Mouse (Mus musculus) stomach, postnatal 0 days (tissue): Measurements from ENCODE around the gene Taf1a.

ENCODE experiments used
- CTCF ChIP-seq: IDR thresholded peaks from 2 replicates; pipeline ENCODE4 v1.5.1; 2016; ENCODE audit warnings: antibody characterized with exemption, low read depth, mild to moderate bottlenecking, moderate library complexity
- EP300 ChIP-seq: optimal IDR thresholded peaks from 2 replicates; pipeline ENCODE3; 2016; ENCODE audit warnings: antibody characterized with exemption

DNA sequence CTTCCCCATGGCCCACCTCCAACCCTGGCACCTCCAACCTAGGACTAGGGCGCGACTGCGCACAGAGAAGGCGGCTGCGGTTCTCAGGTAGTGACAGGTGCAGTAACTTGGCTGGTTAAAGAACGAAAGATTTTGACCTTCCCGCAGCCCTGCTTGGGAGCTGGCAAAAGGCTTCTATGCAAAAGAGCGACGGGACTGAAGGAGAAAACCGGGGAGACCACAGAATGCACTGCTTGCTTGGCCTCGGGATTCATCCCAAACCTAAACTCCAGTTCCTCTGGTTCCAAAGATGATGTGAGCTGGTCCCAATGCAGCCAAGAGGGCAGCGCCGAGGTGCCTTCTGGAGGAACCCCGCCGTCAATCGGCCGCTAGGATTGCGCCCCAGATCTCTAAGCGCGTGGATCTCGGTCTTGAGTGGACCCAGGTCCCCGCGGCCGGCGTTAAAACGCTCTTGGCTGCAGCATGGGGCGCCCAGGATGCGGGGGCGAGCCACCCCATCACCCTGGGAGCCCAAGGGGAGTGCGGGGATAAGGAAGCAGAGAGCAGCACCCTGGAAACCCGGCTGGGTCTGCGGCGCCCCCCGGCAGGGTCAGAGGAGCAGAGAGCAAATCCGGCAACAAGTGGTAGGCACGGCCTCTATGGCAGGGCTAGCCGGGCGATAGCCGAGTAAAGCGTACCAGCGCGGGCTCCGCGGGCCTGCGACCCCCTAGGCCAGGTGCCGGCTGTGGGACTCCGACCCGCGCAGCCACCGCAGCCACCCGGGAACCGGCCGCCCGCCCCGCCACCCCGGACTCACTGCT lies 20.0 kb upstream of the Taf1a start:
- TF ChIP-seq CTCF (no peak), EP300 (no peak)
